Mouse (Mus musculus): ENCODE data around the gene Gm20388.

DNA sequence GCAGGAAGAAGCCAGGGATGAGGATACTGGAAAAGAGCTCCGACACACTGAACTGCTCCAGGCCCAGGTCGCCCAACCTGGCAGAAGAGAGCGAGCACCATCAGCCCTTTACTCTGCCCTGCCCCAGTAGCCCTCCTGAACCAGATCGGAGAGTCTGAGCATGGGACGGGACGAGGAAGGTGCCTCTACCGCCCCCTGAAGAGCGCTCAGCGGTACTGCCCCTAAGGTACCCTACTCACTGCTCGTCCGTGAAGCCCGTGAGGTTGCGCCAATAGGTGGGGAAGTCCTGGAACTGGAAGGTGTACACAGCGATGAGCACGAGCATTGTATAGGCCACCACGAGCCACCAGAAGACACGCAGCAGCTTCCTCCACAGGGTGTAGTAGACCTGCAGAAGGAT lies 2587.3 kb downstream of the Gm20388 start:
- TF ChIP-seq GATA1 (IDR thresholded peaks at IDR 0.05; ENCODE audit: low read length) (no peak), TAL1 (IDR thresholded peaks at IDR 0.05; ENCODE audit: low read length) (no peak)

All from erythroblast, embryonic 14.5 days (primary cell).